Mouse (Mus musculus) C2C12 (cell line): ENCODE measurements around the gene Dcst2. TPM values are rescaled to one million over a fixed set of nuclear protein-coding genes. Genes with fewer than 3 reads are reported as not detected.

ENCODE experiments used
- H3K27me3 ChIP-seq: one replicate; pipeline ENCODE4 v1.6.1; 2011; ENCODE audit not compliant: control insufficient read depth, insufficient read depth, insufficient read length
- H3K36me3 ChIP-seq: one replicate; pipeline ENCODE4 v1.6.1; 2011; ENCODE audit not compliant: control insufficient read depth, insufficient read depth
- H3K4me3 ChIP-seq: one replicate; pipeline ENCODE4 v1.5.1; 2011; ENCODE audit warnings: mild to moderate bottlenecking, control low read depth; ENCODE audit not compliant: poor library complexity, insufficient read depth, severe bottlenecking
- H3K79me2 ChIP-seq: one replicate; pipeline ENCODE4 v1.6.1; 2011; ENCODE audit not compliant: control insufficient read depth, insufficient read depth
- H3K79me3 ChIP-seq: one replicate; pipeline ENCODE4 v1.6.1; 2011; ENCODE audit warnings: low read depth, control low read depth
- H3ac ChIP-seq: one replicate; pipeline ENCODE3; 2011; ENCODE audit warnings: low read depth; ENCODE audit not compliant: control insufficient read depth, insufficient read length
- CEBPB ChIP-seq: IDR thresholded peaks from one replicate; pipeline ENCODE4 v1.6.1; 2011; ENCODE audit warnings: low read depth, mild to moderate bottlenecking, control low read depth, moderate library complexity
- CTCF ChIP-seq: IDR thresholded peaks from one replicate; pipeline ENCODE4 v1.5.1; 2011; ENCODE audit not compliant: control insufficient read depth, insufficient read depth, insufficient read length
- FOSL1 ChIP-seq: IDR thresholded peaks from one replicate; pipeline ENCODE4 v1.8.0; 2011; ENCODE audit warnings: mild to moderate bottlenecking, low read length; ENCODE audit not compliant: poor library complexity, insufficient read depth, severe bottlenecking
- MAX ChIP-seq: IDR thresholded peaks from one replicate; pipeline ENCODE4 v1.6.1; 2011; ENCODE audit warnings: mild to moderate bottlenecking, control low read depth
- MYOD1 ChIP-seq: IDR thresholded peaks from one replicate; pipeline ENCODE4 v1.6.1; 2011; ENCODE audit warnings: low read depth; ENCODE audit not compliant: control insufficient read depth, insufficient read length
- MYOG ChIP-seq: IDR thresholded peaks from one replicate; pipeline ENCODE4 v1.6.1; 2011; ENCODE audit not compliant: control insufficient read depth, insufficient read length; ENCODE audit errors: extremely low read depth
- USF1 ChIP-seq: IDR thresholded peaks from one replicate; pipeline ENCODE4 v1.6.1; 2011; ENCODE audit warnings: low read depth, mild to moderate bottlenecking, control low read depth, moderate library complexity
- polyA plus RNA-seq: library from polyadenylated mRNA; unstranded; fragments of >200 nt; fragmentation: generic; extraction: Trizol; gene quantifications from one replicate; pipeline ENCODE4 v1.2.1, GENCODE M21; 2012; ENCODE audit warnings: missing spikeins

Gene Dcst2
- polyA plus RNA-seq, 1 experiment, result 0.01 TPM

DNA sequence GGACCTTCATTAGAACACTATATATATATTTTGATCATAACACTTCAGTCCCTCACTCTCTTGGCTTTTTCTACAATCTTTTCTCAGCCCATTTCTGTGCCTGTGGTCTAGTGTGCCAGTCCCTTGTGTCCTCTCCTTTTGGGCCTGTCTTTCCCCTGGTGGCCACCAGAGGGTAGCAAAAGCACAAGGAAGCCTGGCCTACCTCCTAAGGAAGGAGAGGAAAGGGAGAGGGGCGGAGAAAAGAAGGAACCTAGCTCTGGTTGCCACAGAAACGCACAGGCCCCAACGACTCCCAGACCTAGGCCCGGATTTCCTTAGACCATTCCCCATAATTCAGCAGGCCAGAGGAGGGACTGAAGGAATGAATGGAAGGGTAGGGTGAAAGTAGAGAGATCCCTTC is 44.9 kb upstream of the Dcst2 start:
- Histone ChIP-seq H3K36me3 (no peaks in the 10 kb centered on the region), H3K4me3 (no peak overlapping the region), H3K79me3 (no peaks in the 10 kb centered on the region), H3K79me2 (no peaks in the 10 kb centered on the region), H3ac (no peak overlapping the region), H3K27me3 (peaks cover 24% of the 10 kb centered on the region)
- TF ChIP-seq USF1, result no peak
- no peak for TF ChIP-seq CEBPB
- no peak for TF ChIP-seq FOSL1
- peak; percentile 25 for TF ChIP-seq MAX
- TF ChIP-seq MYOD1, result no peak
- TF ChIP-seq MYOG, result no peak
- peak; percentile 76 for TF ChIP-seq CTCF

DNA sequence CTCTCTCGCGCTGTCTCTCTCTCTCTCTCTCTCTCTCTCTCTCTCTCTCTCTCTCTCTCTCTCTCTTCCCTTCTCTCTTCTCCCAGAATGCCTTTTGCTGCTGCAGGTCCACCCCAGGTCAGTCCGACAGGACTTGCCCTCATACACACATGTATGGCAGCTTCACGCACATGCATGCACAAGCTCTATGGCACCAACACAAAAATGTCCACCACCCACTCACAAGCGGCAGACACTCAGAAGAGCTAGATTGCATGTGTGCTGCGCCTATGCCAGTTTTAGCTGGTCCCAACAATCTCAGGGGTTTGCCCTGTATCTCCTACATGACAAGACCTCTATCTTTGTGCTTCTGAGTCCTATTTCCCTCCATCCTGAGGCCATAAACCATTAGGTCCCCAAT is 44.5 kb upstream of the Dcst2 start:
- H3K4me3 ChIP-seq, result no peak overlapping the region
- no peaks in the 10 kb centered on the region for H3K79me3 ChIP-seq
- TF ChIP-seq USF1 (no peak), FOSL1 (no peak), MYOG (no peak), CTCF (no peak), MYOD1 (no peak), MAX (no peak), CEBPB (no peak)
- H3K79me2 ChIP-seq, result no peaks in the 10 kb centered on the region
- H3ac ChIP-seq, result no peak overlapping the region
- H3K36me3 ChIP-seq, result no peaks in the 10 kb centered on the region
- H3K27me3 ChIP-seq, result peaks cover 26% of the 10 kb centered on the region

DNA sequence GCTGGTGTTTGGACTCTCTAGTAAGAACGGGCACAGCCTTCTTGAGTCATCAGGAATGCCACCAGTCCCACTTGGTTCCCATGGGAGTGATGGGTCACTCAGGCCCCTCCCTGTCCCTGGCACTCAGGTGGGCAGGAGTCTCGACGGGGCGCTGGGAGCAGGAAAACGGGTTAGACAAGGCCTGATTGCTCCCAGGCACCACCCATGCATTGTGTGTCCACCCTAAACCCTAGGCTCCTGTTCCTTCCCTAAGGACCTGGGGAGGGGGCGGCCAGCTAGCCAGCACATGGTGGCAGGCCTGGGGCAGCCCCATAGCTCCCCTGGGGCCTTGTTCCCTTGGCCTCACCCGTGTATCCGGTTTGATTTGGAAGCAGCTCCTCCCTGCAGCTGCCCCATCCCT is 43.5 kb upstream of the Dcst2 start:
- no peak for TF ChIP-seq MAX
- no peak for TF ChIP-seq CEBPB
- TF ChIP-seq USF1, result no peak
- no peak for TF ChIP-seq CTCF
- TF ChIP-seq MYOG, result no peak
- TF ChIP-seq MYOD1, result no peak
- TF ChIP-seq FOSL1, result no peak
- no peak overlapping the region for H3K4me3 ChIP-seq

DNA sequence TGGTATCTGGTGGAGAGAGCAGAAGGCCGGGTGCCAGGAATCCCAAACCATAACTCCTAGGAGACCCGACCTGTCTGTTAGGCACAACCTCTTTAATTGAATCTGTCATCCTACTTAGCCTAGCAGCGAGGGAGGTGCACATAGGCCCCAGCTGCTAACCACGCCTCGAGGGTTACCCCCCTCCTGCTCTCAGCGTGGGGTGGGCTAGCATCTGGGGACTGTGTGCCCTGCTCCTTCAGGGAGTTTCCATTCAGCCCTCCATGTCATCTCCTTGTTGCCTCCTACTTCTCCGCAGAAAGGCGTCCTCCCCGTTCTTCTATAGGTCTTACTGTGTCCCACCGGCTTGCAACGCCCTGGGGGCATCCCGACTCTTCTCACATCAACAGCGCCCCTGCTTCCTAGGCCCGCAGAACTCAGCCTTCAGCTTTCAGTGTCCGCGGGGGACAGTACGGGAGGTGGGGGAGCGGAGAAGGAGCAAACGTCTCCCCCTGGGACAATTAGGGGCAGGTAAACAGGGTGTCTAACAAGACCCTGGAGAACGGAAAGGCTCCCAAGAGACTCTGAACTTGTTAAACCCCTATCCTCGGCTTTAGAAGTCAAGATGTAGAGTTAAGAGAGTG is 42.7 kb upstream of the Dcst2 start:
- Histone ChIP-seq H3ac (no peak overlapping the region), H3K4me3 (no peak overlapping the region), H3K79me3 (no peaks in the 10 kb centered on the region), H3K27me3 (peaks cover 26% of the 10 kb centered on the region), H3K36me3 (no peaks in the 10 kb centered on the region), H3K79me2 (no peaks in the 10 kb centered on the region)
- TF ChIP-seq MAX, result no peak
- no peak for TF ChIP-seq FOSL1
- TF ChIP-seq MYOG, result no peak
- TF ChIP-seq MYOD1, result no peak
- TF ChIP-seq USF1, result no peak
- TF ChIP-seq CTCF, result no peak
- no peak for TF ChIP-seq CEBPB

More for the DNA sequence above, 43.5 kb upstream of the Dcst2 start:
- H3K79me2 ChIP-seq, result no peaks in the 10 kb centered on the region
- H3K36me3 ChIP-seq, result no peaks in the 10 kb centered on the region
- peaks cover 26% of the 10 kb centered on the region for H3K27me3 ChIP-seq
- H3ac ChIP-seq, result no peak overlapping the region
- H3K79me3 ChIP-seq, result no peaks in the 10 kb centered on the region

DNA sequence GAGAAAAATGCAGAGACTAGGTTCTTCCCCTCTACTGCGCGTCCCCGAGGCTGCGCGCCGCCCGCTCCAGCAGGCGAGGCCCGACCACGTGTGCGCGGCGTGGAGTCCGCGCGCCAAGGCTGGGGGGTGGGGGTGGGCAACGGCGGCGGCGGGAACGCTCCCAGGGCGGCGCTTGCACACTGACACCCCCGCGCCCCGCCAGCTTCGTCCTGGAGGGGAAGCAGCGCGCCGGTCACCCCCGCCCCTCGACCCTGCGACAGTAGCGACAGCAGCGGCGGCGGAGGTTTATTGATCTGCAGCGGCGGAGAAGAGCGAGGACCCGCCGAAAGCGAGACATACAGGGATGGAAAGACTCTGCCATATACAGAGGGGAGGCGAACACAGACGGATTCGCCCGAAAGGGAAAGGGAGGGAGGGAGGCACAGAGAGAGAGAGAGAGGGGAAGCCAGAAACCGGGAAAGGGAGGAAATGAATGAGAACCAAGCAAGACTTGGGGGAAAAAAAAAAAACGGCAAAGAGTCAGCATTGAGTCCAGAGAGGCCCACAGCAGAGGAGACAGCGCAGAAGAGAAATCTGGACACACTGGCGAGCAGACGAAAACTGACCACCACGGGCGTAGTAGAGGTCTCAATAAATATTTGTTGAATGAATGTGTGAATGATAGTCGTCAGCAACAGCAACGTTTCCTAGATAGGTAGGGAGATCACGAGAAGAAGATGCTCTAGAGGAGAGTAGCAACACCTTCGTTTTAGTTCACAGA is 42.0 kb upstream of the Dcst2 start:
- H3ac ChIP-seq, result no peak overlapping the region
- no peak for TF ChIP-seq FOSL1
- H3K79me2 ChIP-seq, result no peaks in the 10 kb centered on the region
- H3K79me3 ChIP-seq, result no peaks in the 10 kb centered on the region
- H3K4me3 ChIP-seq, result no peak overlapping the region
- H3K27me3 ChIP-seq, result peaks cover 26% of the 10 kb centered on the region
- no peaks in the 10 kb centered on the region for H3K36me3 ChIP-seq
